Mouse (Mus musculus): Measurements from ENCODE around the gene Pkp3. TPM values are rescaled to one million over a fixed set of nuclear protein-coding genes. Genes with fewer than 3 reads are reported as not detected.
A peak's percentile ranks its signal among the peaks of the same experiment; 100 is the strongest.

Pkp3 gene
- polyA plus RNA-seq, 1 experiment from 2014 or later = 25.5 TPM

- WGBS = under 1% methylated on average over 56 of the region's 56 CpGs
- peak within 1 kb of the TSS; percentile 58 for H3K9ac ChIP-seq
- peak within 1 kb of the TSS; percentile 74 for H3K4me2 ChIP-seq (replicated peaks)
- peak within 1 kb of the TSS; percentile 47 for H3K4me3 ChIP-seq
- H3K27ac ChIP-seq = no peak within 1 kb of the TSS
- H3K9me3 ChIP-seq = no peaks in the 10 kb centered on the region
- H3K4me1 ChIP-seq = peaks cover 11% of the 10 kb centered on the region
- H3K27me3 ChIP-seq = peaks cover 59% of the 10 kb centered on the region
- no peak for ATAC-seq (ENCODE audit: low FRiP score, low read depth)
- no peaks in the 10 kb centered on the region for H3K36me3 ChIP-seq
Measured at GRCm38 (mm10) chr7:141099911-141100691, 22.1 kb downstream of the Pkp3 start, which contains the start of gene Sigirr. Sigirr (minus strand) TSS chr7:141100572.

GRCm38 (mm10) chr7:141103161-141103560 is 25.1 kb downstream of the Pkp3 start:
- no peak overlapping the region for H3K9ac ChIP-seq
- no peak overlapping the region for H3K4me2 ChIP-seq (replicated peaks)
- ATAC-seq (ENCODE audit: low FRiP score, low read depth) = no peak
- H3K36me3 ChIP-seq = no peaks in the 10 kb centered on the region
- no peak overlapping the region for H3K27ac ChIP-seq
- 65% methylated on average over 3 of the region's 3 CpGs for WGBS
- H3K9me3 ChIP-seq = no peaks in the 10 kb centered on the region
- H3K4me1 ChIP-seq = peaks cover 11% of the 10 kb centered on the region
- H3K4me3 ChIP-seq = no peak overlapping the region
- peaks cover 51% of the 10 kb centered on the region for H3K27me3 ChIP-seq

- peaks cover 3% of the 10 kb centered on the region; the same call in 1 of the 2 replicates for H3K4me1 ChIP-seq
- H3K4me3 ChIP-seq = no peak overlapping the region
- H3K27me3 ChIP-seq = peaks cover 21% of the 10 kb centered on the region
- WGBS = 85% methylated on average over 9 of the region's 9 CpGs
- H3K9ac ChIP-seq = no peak overlapping the region
- H3K4me2 ChIP-seq (replicated peaks) = no peak overlapping the region
- no peak for ATAC-seq (ENCODE audit: low FRiP score, low read depth)
- no peaks in the 10 kb centered on the region for H3K9me3 ChIP-seq
- no peaks in the 10 kb centered on the region for H3K36me3 ChIP-seq
- no peak overlapping the region for H3K27ac ChIP-seq
Measured at GRCm38 (mm10) chr7:141115874-141116273, 37.9 kb downstream of the Pkp3 start.

GRCm38 (mm10) chr7:141117636-141118035 is 39.6 kb downstream of the Pkp3 start, which contains the start of gene Ano9:
Ano9 (minus strand) TSS chr7:141117806.
- Histone ChIP-seq H3K9me3 (no peaks in the 10 kb centered on the region), H3K27ac (no peak within 1 kb of the TSS), H3K36me3 (no peaks in the 10 kb centered on the region), H3K9ac (peak within 1 kb of the TSS; percentile 43; the same call in 1 of the 2 replicates), H3K4me2 (replicated peaks) (peak within 1 kb of the TSS; percentile 45), H3K4me1 (peaks cover 7% of the 10 kb centered on the region; the same call in 1 of the 2 replicates), H3K4me3 (peak within 1 kb of the TSS; percentile 1; the same call in 1 of the 2 replicates), H3K27me3 (peaks cover 21% of the 10 kb centered on the region)
- no peak for ATAC-seq (ENCODE audit: low FRiP score, low read depth)
- 12% methylated on average over 8 of the region's 9 CpGs for WGBS

GRCm38 (mm10) chr7:141119487-141119886 is 41.5 kb downstream of the Pkp3 start:
- WGBS = 70% methylated on average over 3 of the region's 3 CpGs
- no peak overlapping the region for H3K4me3 ChIP-seq
- no peak overlapping the region for H3K27ac ChIP-seq
- H3K4me1 ChIP-seq = peaks cover 7% of the 10 kb centered on the region
- no peak overlapping the region for H3K4me2 ChIP-seq (replicated peaks)
- no peak overlapping the region for H3K9ac ChIP-seq
- ATAC-seq (ENCODE audit: low FRiP score, low read depth) = no peak
- H3K9me3 ChIP-seq = no peaks in the 10 kb centered on the region
- no peaks in the 10 kb centered on the region for H3K36me3 ChIP-seq
- H3K27me3 ChIP-seq = peaks cover 21% of the 10 kb centered on the region

- H3K27ac ChIP-seq = no peak overlapping the region
- H3K27me3 ChIP-seq = peaks cover 21% of the 10 kb centered on the region
- H3K9me3 ChIP-seq = no peaks in the 10 kb centered on the region
- H3K4me3 ChIP-seq = no peak overlapping the region
- H3K9ac ChIP-seq = no peak overlapping the region
- WGBS = 90% methylated on average over 3 of the region's 3 CpGs
- no peak for ATAC-seq (ENCODE audit: low FRiP score, low read depth)
- peaks cover 7% of the 10 kb centered on the region for H3K4me1 ChIP-seq
- H3K4me2 ChIP-seq (replicated peaks) = no peak overlapping the region
- H3K36me3 ChIP-seq = no peaks in the 10 kb centered on the region
Measured at GRCm38 (mm10) chr7:141120605-141121004, 42.6 kb downstream of the Pkp3 start.

- 82% methylated on average over 5 of the region's 5 CpGs for WGBS
- Histone ChIP-seq H3K9me3 (no peaks in the 10 kb centered on the region), H3K4me3 (no peak overlapping the region), H3K9ac (no peak overlapping the region), H3K27me3 (peaks cover 21% of the 10 kb centered on the region), H3K36me3 (no peaks in the 10 kb centered on the region), H3K4me1 (peaks cover 7% of the 10 kb centered on the region), H3K4me2 (replicated peaks) (no peak overlapping the region), H3K27ac (no peak overlapping the region)
- no peak for ATAC-seq (ENCODE audit: low FRiP score, low read depth)
Measured at GRCm38 (mm10) chr7:141121051-141121531, 43.1 kb downstream of the Pkp3 start.

GRCm38 (mm10) chr7:141122245-141122644 is 44.2 kb downstream of the Pkp3 start, which contains the start of gene Ptdss2:
Ptdss2 (plus strand) TSS chr7:141122382.
- H3K4me2 ChIP-seq (replicated peaks) = peak within 1 kb of the TSS; percentile 76
- peaks cover 7% of the 10 kb centered on the region for H3K4me1 ChIP-seq
- H3K4me3 ChIP-seq = peak within 1 kb of the TSS; percentile 60
- no peak for ATAC-seq (ENCODE audit: low FRiP score, low read depth)
- WGBS = 44% methylated on average over 14 of the region's 14 CpGs
- no peaks in the 10 kb centered on the region for H3K36me3 ChIP-seq
- peak within 1 kb of the TSS; percentile 83 for H3K27ac ChIP-seq
- peaks cover 12% of the 10 kb centered on the region for H3K27me3 ChIP-seq
- H3K9ac ChIP-seq = peak within 1 kb of the TSS; percentile 76
- H3K9me3 ChIP-seq = no peaks in the 10 kb centered on the region

GRCm38 (mm10) chr7:141122689-141123516 is 44.9 kb downstream of the Pkp3 start:
- peak; percentile 99 for ATAC-seq (ENCODE audit: low FRiP score, low read depth)
- H3K9me3 ChIP-seq = no peaks in the 10 kb centered on the region
- H3K27me3 ChIP-seq = peaks cover 5% of the 10 kb centered on the region; the same call in 1 of the 2 replicates
- H3K36me3 ChIP-seq = no peaks in the 10 kb centered on the region
- H3K27ac ChIP-seq = peak overlapping the region; percentile 83
- H3K4me3 ChIP-seq = peak overlapping the region; percentile 60
- H3K4me1 ChIP-seq = peaks cover 4% of the 10 kb centered on the region
- peak overlapping the region; percentile 76 for H3K4me2 ChIP-seq (replicated peaks)
- WGBS = 1% methylated on average over 29 of the region's 29 CpGs
- peak overlapping the region; percentile 76 for H3K9ac ChIP-seq

GRCm38 (mm10) chr7:141123517-141123856 is 45.5 kb downstream of the Pkp3 start:
- peak overlapping the region; percentile 76 for H3K4me2 ChIP-seq (replicated peaks)
- H3K36me3 ChIP-seq = no peaks in the 10 kb centered on the region
- H3K27me3 ChIP-seq = no peaks in the 10 kb centered on the region
- no peaks in the 10 kb centered on the region for H3K9me3 ChIP-seq
- peak overlapping the region; percentile 83 for H3K27ac ChIP-seq
- peak overlapping the region; percentile 60 for H3K4me3 ChIP-seq
- peaks cover 4% of the 10 kb centered on the region for H3K4me1 ChIP-seq
- no peak for ATAC-seq (ENCODE audit: low FRiP score, low read depth)
- WGBS = 2% methylated on average over 15 of the region's 15 CpGs
- H3K9ac ChIP-seq = peak overlapping the region; percentile 76

- no peak overlapping the region for H3K27ac ChIP-seq
- under 1% methylated on average over 59 of the region's 59 CpGs for WGBS
- peak; percentile 97 for ATAC-seq (ENCODE audit: low FRiP score, low read depth)
Measured at GRCm38 (mm10) chr7:141131024-141131820, 53.2 kb downstream of the Pkp3 start.

More at GRCm38 (mm10) chr7:141131024-141131820, 53.2 kb downstream of the Pkp3 start:
- Histone ChIP-seq H3K9me3 (no peaks in the 10 kb centered on the region), H3K4me1 (peaks cover 20% of the 10 kb centered on the region), H3K9ac (peak overlapping the region; percentile 93), H3K36me3 (peaks cover 18% of the 10 kb centered on the region), H3K27me3 (no peaks in the 10 kb centered on the region), H3K4me3 (peak overlapping the region; percentile 89), H3K4me2 (replicated peaks) (peak overlapping the region; percentile 89)
